Mouse (Mus musculus): ENCODE measurements around the gene Cops7b.

- TF ChIP-seq CTCF (conservative IDR thresholded peaks at IDR 0.05; ENCODE audit: low read length), result no peak
- TF ChIP-seq POU5F1 (IDR thresholded peaks at IDR 0.05; ENCODE audit: borderline replicate concordance, low read length), result no peak
- TF ChIP-seq NANOG (IDR thresholded peaks at IDR 0.05; ENCODE audit: borderline replicate concordance, low read length), result no peak
These were observed 39.6 kb downstream of the Cops7b start for GRCm38 (mm10) chr1:86622296-86622695.
